Mouse (Mus musculus) Patski (cell line): ENCODE measurements around the gene Ciapin1. TPM values are rescaled to one million over a fixed set of nuclear protein-coding genes. Genes with fewer than 3 reads are reported as not detected.

Experiments
- ATAC-seq: fragments of 100-300 bp; one replicate; pipeline ENCODE4 v1.8.0; 2021
- CTCF ChIA-PET: fragments of 350-600 bp; sonication (Branson Sonifier 250); formaldehyde crosslinking; loops from one replicate; lab custom pipeline; 2022; ENCODE audit warnings: inconsistent platforms; lab: Charles Lee
- POLR2A ChIA-PET: fragments of 350-600 bp; sonication (Branson Sonifier 250); formaldehyde crosslinking; loops from one replicate; lab custom pipeline; 2022; ENCODE audit warnings: antibody characterized with exemption, inconsistent platforms; lab: Charles Lee
- DNase-seq: peaks from one replicate; pipeline ENCODE4 v3.0.0-alpha.2; 2011; ENCODE audit warnings: low read depth, low spot score
- H3K27me3 ChIP-seq: fragments of 371-371 bp; one replicate; pipeline ENCODE4 v1.5.1; 2021
- CTCF ChIP-seq: fragments of 100-300 bp; IDR thresholded peaks from one replicate; pipeline ENCODE4 v1.5.1; 2021
- in situ Hi-C: fragments of 300-500 bp; cut with MboI; formaldehyde crosslinking; loops from 3 replicates; pipeline ENCODE4 v1.11.1; 2018; ENCODE audit warnings: low pct_unique_long_range_greater_than_20kb, mixed read lengths
- polyA plus RNA-seq: library from polyadenylated mRNA; unstranded; gene quantifications from one replicate; pipeline ENCODE4 v1.2.3, GENCODE M21; 2021

Gene Ciapin1
- polyA plus RNA-seq = 128 TPM

DNA sequence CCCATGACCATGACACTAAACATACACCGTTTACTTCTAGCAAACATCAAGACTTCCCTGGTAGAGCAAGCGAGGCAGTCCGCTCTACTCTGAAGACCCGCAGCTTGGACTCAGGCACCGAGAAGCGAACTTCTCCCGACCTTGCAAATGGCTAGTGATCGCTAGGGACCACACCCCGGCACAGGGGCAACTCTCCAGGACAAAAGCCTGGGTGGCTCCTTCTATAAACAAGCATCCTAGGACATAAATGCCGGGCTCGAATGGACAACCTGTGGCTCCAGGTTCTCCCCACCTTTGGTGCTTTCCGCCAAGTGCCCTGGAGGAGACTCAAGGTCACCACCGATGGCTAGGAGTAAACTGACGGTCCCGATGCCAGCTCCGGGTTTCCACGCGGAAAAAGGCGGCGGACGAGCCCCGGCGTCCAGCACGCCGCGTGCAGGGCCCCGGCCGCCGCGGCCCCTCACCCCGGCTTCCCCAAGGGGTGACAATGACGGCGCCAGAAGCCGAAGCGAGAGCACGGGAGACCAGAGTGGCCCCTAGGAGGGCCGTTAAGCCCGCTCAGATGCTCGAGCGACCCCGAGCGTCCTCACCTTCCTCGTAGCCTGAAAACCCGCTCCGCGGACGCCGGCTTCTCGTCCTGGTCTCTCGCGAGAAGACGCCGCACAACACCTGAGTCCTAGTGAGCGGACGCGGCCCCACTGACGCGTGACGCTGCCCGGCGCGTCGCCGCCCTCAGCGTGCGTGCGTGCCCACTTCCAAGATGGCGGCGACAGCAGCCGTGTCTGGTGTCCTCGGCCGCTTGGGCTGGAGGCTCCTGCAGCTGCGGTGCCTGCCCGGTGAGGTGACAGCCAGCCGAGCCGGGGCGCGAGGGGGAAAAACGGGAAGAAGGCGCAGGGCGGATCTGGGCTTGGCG, at the start of gene Ciapin1, which contains the start of gene Coq9:
TSS of gene Ciapin1 (minus strand) at position 697 of the 913 bp plus-strand sequence.
TSS of gene Coq9 (plus strand) at position 660 of the 913 bp plus-strand sequence.
- ChIA-PET POLR2A (interaction anchor here (0.6 to 1.2 kb wide), 2 partner anchors 18 to 28 kb away, joined by 3 read pairs; no protein-coding TSS in a partner anchor), CTCF (interaction anchor here (0.5 to 1.3 kb wide), 4 partner anchors 10 to 135 kb away, joined by 3 to 4 read pairs (median 4); no protein-coding TSS in a partner anchor)
- peak; percentile 50 for DNase-seq
- ATAC-seq = peak; percentile 88
- TF ChIP-seq CTCF = no peak
- H3K27me3 ChIP-seq = no peaks in the 10 kb centered on the region
- in situ Hi-C loops = no loop called here

DNA sequence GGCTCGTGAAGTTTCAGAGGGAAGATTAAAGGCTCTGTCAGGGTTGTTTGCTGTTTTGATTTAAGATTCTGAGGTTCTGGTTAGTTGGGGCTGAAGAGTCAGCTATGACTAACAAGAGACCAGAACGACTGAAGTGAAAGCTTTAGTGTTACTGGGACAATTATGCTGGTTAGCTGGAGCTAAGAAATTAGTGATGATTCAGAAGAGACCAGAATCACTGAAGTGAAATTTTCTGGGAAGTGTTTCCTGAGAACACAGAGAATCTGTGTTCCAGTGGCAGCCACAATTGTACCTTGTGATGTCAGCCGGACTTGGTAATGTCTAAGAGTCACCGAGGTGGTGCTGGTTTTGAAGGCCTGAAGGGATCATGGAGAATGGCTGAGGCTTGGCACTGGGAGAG, 42.6 kb upstream of the Ciapin1 start:
- in situ Hi-C loops = no loop called here
- ChIA-PET CTCF (interaction anchor here (1.0 to 1.1 kb wide), 5 partner anchors 17 to 35 kb away, joined by 3 to 4 read pairs (median 3); no protein-coding TSS in a partner anchor), POLR2A (interaction anchor here (0.7 to 0.9 kb wide), 2 partner anchors 14 to 25 kb away, joined by 3 read pairs; no protein-coding TSS in a partner anchor)
- H3K27me3 ChIP-seq = no peaks in the 10 kb centered on the region
- no peak for TF ChIP-seq CTCF
- ATAC-seq (peak; percentile 58), DNase-seq (peak; percentile 78)

DNA sequence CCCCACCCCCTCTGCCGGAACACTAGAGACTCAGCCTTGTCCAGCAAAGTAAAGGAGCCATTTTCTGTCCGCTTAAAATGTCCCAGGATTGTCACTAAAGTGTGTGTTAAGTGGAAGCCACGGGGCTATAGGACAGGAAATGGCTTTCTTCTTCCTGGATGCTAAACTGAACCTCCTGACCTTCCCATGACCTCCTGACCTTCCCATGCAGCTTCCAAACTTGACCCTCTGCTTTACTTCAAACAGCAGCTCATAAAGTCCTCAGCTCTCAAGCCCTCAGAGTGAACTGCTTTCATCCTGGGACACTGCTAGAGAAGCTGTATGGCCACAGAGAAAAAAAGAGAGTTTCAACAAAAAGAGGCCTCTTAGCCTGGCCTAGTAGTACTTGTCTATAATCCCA, 38.7 kb upstream of the Ciapin1 start:
- no peak for ATAC-seq
- ChIA-PET POLR2A (interaction anchor here (0.9 to 3.0 kb wide), 2 partner anchors 10 to 28 kb away, joined by 5 to 22 read pairs; no protein-coding TSS in a partner anchor), CTCF (interaction anchor here (1.0 to 2.6 kb wide), 4 partner anchors 12 to 40 kb away, joined by 3 to 11 read pairs (median 3); no protein-coding TSS in a partner anchor)
- in situ Hi-C loops = no loop called here
- no peaks in the 10 kb centered on the region for H3K27me3 ChIP-seq
- no peak for TF ChIP-seq CTCF
- DNase-seq = no peak

DNA sequence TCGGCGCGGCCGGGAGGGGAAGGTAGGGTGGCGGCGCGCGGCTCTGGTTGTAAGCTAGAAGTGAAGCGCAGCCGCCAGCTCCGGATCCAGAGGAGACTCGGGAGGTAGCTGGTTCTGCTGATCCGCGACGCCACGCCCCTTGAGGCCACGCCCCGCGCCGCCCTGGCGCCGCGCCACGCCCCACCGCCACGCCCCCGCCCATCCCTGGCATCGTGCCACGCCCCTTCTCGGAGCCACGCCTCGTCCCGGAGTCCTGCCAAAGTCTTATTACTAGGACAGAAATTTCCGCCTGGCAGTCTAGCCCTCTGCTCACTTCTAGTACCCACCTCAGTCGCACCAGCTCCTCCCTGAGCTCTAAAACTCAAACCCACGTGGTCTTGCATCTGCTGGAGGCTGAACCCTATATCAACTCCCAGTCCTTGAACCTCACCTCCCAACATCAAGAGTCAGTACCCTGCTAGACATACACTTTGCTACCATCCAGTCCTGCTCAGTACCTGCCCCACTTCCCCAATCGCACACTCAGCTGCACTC, 38.1 kb upstream of the Ciapin1 start, which contains the start of gene Dok4:
TSS of gene Dok4 (minus strand) at position 134 of the 534 bp plus-strand sequence.
- ATAC-seq (peak; percentile 44), DNase-seq (peak; percentile 73)
- POLR2A ChIA-PET = interaction anchor here (0.5 to 3.0 kb wide), 5 partner anchors 10 to 32 kb away, joined by 3 to 22 read pairs (median 5); no protein-coding TSS in a partner anchor
- in situ Hi-C loops = no loop called here
- H3K27me3 ChIP-seq = no peaks in the 10 kb centered on the region
- no peak for TF ChIP-seq CTCF
- CTCF ChIA-PET = interaction anchor here (1.0 to 5.6 kb wide), 5 partner anchors 12 to 35 kb away, joined by 3 to 41 read pairs (median 11); no protein-coding TSS in a partner anchor

DNA sequence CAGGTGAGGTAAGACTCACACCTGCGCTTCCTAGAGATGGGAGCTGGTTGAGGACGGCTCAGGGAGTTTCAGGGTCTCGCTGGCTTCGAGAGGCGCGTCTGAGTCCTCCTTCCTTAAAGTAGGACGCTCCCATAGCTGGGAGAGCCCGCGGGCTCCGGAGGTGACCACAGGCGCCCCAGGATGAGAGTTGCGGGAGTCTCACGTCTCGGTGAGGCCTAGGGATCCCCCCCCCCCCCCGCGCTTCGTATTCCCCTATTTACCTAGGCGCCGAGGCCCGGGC, 37.7 kb upstream of the Ciapin1 start:
- DNase-seq (no peak), ATAC-seq (peak; percentile 2)
- in situ Hi-C loops = no loop called here
- ChIA-PET POLR2A (interaction anchor here (0.5 to 3.0 kb wide), 6 partner anchors 8 to 37 kb away, joined by 3 to 22 read pairs (median 4); no protein-coding TSS in a partner anchor), CTCF (interaction anchor here (1.4 to 5.6 kb wide), 6 partner anchors 11 to 41 kb away, joined by 3 to 41 read pairs (median 8); no protein-coding TSS in a partner anchor)
- TF ChIP-seq CTCF = no peak
- H3K27me3 ChIP-seq = no peaks in the 10 kb centered on the region

DNA sequence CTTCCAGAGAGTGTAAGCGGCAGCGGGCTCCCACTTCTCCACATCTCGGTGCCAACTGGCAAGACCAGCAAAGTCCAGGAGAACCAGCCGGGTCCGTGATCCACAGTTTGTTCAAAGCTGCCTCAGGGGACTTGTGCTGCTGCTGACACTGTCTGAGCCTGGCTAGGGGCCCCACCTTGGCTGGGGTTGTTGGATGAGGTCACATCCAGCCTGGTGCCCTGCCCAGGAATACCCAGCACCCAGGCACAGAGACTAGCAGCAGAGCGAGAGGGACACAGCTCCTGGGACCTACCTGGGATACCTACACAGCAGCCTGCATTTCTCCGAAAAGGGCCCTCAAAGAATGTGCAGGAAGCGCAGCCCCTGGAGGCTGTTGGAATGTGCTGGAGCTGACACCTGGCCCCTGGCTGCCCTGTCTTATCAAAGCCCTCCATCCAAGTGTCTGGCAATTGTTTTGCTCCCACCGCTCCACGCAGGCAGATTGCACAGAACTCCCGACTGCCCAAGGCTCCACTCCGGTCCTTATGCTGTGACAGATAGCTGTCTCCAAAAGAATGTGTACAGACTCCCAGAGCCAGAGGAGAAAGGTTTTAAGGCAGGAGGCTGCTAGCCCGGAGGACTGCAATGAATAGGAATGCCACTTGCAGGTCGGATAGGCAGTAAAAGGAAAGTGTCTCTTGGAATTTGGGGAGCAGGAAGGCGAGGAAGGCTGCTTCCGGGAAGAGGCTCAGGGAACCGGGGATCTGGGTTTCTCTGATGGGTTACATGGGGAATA, 37.1 kb upstream of the Ciapin1 start:
- ChIA-PET CTCF (interaction anchor here (0.7 to 5.6 kb wide), 10 partner anchors 11 to 84 kb away, joined by 3 to 41 read pairs (median 4); no protein-coding TSS in a partner anchor), POLR2A (interaction anchor here (0.6 to 3.0 kb wide), 6 partner anchors 8 to 552 kb away, joined by 3 to 22 read pairs (median 4); no protein-coding TSS in a partner anchor)
- no peaks in the 10 kb centered on the region for H3K27me3 ChIP-seq
- in situ Hi-C loops = no loop called here
- no peak for TF ChIP-seq CTCF
- DNase-seq (no peak), ATAC-seq (no peak)

DNA sequence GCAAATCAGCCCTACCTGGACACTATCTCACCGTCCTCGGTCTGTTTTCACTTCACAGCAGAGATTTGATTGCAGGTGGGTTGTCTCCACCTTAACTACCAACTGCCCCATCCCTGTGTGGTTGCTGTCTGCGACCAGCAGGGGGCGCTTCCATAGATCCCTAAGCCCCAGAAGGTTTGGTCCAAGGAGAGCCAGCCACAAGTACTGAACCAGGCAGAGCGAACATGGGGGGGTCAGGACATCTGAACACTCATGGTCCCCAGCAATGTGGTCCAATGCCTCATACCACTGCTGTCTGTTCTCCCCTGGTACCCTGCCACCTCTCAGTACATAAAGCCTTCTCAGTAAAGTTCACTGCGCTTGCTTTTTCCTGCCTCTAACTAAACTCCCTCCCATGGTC, 36.2 kb upstream of the Ciapin1 start:
- POLR2A ChIA-PET = interaction anchor here (0.6 to 3.0 kb wide), 4 partner anchors 19 to 553 kb away, joined by 3 to 22 read pairs (median 8); no protein-coding TSS in a partner anchor
- in situ Hi-C loops = loop anchor here (5.0 kb wide), 1 partner anchor 33 kb away; no protein-coding TSS in a partner anchor
- no peaks in the 10 kb centered on the region for H3K27me3 ChIP-seq
- DNase-seq (no peak), ATAC-seq (peak; percentile 24)
- CTCF ChIA-PET = interaction anchor here (0.7 to 5.6 kb wide), 10 partner anchors 10 to 85 kb away, joined by 3 to 41 read pairs (median 4); no protein-coding TSS in a partner anchor
- no peak for TF ChIP-seq CTCF

DNA sequence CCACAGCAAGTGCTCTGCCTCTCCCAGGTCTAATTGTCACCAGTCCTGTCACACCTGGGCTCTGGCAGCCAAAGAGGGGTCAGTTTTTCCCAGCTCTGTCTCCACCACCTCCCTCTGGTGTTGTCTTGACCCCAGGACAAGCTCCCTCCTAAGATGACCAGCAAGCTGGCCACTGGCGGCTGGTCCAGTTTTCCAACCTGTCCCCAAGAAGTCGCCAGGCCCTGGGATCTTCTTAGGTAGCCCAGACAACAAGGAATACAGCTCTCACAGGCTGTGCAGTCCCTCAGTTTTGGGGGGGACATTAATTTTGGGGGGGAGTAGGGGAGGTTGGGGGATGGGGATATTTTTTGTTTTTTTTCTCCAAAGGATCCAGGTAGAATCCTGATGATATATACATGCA, 34.4 kb upstream of the Ciapin1 start:
- in situ Hi-C loops = loop anchor here (5.0 kb wide), 1 partner anchor 35 kb away; no protein-coding TSS in a partner anchor
- no peak for TF ChIP-seq CTCF
- H3K27me3 ChIP-seq = no peaks in the 10 kb centered on the region
- DNase-seq = no peak
- CTCF ChIA-PET = interaction anchor here (1.1 to 5.6 kb wide), 5 partner anchors 8 to 169 kb away, joined by 3 to 41 read pairs (median 3); no protein-coding TSS in a partner anchor
- POLR2A ChIA-PET = interaction anchor here (0.7 to 0.9 kb wide), 2 partner anchors 9 to 39 kb away, joined by 3 read pairs; no protein-coding TSS in a partner anchor
- no peak for ATAC-seq

DNA sequence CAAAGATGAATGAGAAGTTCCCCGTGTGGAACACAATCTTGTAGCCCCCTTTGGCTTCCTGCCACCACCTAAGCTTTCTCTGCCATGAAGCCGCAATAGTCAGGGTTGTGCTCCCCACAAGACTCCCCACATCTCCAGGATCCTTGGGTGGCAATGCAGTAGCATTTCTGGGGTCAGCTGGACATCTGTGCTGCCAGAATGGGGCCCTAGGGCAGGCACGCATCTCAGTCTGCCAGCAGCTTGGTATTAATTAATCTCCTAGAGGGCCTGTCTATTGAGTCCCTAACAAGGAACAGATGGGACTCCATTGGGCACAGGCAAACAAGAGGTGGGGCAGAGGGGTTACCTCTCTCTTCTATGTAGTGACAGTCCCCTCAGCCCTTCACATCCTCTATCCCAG, 34.0 kb upstream of the Ciapin1 start:
- DNase-seq = no peak
- CTCF ChIA-PET = interaction anchor here (1.1 to 5.6 kb wide), 5 partner anchors 8 to 168 kb away, joined by 3 to 41 read pairs (median 3); no protein-coding TSS in a partner anchor
- H3K27me3 ChIP-seq = no peaks in the 10 kb centered on the region
- no peak for ATAC-seq
- in situ Hi-C loops = loop anchor here (5.0 kb wide), 1 partner anchor 35 kb away; no protein-coding TSS in a partner anchor
- POLR2A ChIA-PET = interaction anchor here (0.7 to 1.1 kb wide), 3 partner anchors 8 to 43 kb away, joined by 3 to 7 read pairs (median 3); no protein-coding TSS in a partner anchor
- TF ChIP-seq CTCF = no peak
